Mouse (Mus musculus) kidney, adult 2 months (tissue): ENCODE data around the gene P3h3.
"Not testable (repeated sequence)": the region's sequence is repeated elsewhere in the genome, so short reads cannot be mapped to it uniquely, and the experiment has no call there.

Experiments
- CTCF ChIP-seq: fragments of 200-500 bp; conservative IDR thresholded peaks from 2 replicates; pipeline ENCODE4 v1.5.1; 2011; ENCODE audit warnings: low read depth, mild to moderate bottlenecking, control low read depth, low read length, moderate library complexity, mixed read lengths; ENCODE audit not compliant: insufficient read depth, insufficient read length
- POLR2A ChIP-seq: fragments of 200-500 bp; IDR thresholded peaks from one replicate; pipeline ENCODE4 v1.6.1; 2011; ENCODE audit warnings: low read depth, low read length, control low read depth

- TF ChIP-seq POLR2A, CTCF: not testable (repeated sequence)
Measured at GRCm38 (mm10) chr6:124810566-124811402, 46.8 kb downstream of the P3h3 start.
